Mouse (Mus musculus): Measurements from ENCODE around the gene Gm5105. TPM values are rescaled to one million over a fixed set of nuclear protein-coding genes. Genes with fewer than 3 reads are reported as not detected.
A peak's percentile ranks its signal among the peaks of the same experiment; 100 is the strongest.

Gm5105 gene
- polyA plus RNA-seq, 1 experiment from 2014 or later, result 0.17 TPM

GRCm38 (mm10) chr3:138016810-138017209, 50.4 kb downstream of the Gm5105 start:
- H3K4me2 ChIP-seq (ENCODE audit: low read depth, low read length), result no peak overlapping the region
- no peak overlapping the region for H3K9ac ChIP-seq (ENCODE audit: low read depth, low read length)
- no peak overlapping the region for H3K27ac ChIP-seq (ENCODE audit: low read length)
- H3K9me3 ChIP-seq (ENCODE audit: control insufficient read depth, low read length), result 0 out of 2 replicates have a peak, but pooled peaks cover 2% of the 10 kb centered on the region
- ATAC-seq, result no peak
- H3K4me1 ChIP-seq (ENCODE audit: control insufficient read depth, insufficient read depth, low read length), result peaks cover 6% of the 10 kb centered on the region; the same call in 1 of the 2 replicates
- no peaks in the 10 kb centered on the region for H3K36me3 ChIP-seq (ENCODE audit: control insufficient read depth, insufficient read depth, low read length)
- no peak overlapping the region for H3K4me3 ChIP-seq (ENCODE audit: low read length)
- no peaks in the 10 kb centered on the region for H3K27me3 ChIP-seq (replicated peaks; ENCODE audit: control insufficient read depth, insufficient read depth, low read length)
- 87% methylated on average over 12 of the region's 12 CpGs for WGBS

GRCm38 (mm10) chr3:138014725-138015124, 52.5 kb downstream of the Gm5105 start:
- WGBS, result 47% methylated on average over 2 of the region's 2 CpGs
- Histone ChIP-seq H3K4me1 (ENCODE audit: control insufficient read depth, insufficient read depth, low read length) (peaks cover 6% of the 10 kb centered on the region; the same call in 1 of the 2 replicates), H3K4me3 (ENCODE audit: low read length) (no peak overlapping the region), H3K9ac (ENCODE audit: low read depth, low read length) (no peak overlapping the region), H3K9me3 (ENCODE audit: control insufficient read depth, low read length) (0 out of 2 replicates have a peak, but pooled peaks cover 2% of the 10 kb centered on the region), H3K36me3 (ENCODE audit: control insufficient read depth, insufficient read depth, low read length) (no peaks in the 10 kb centered on the region), H3K27ac (ENCODE audit: low read length) (peak overlapping the region; percentile 71), H3K4me2 (ENCODE audit: low read depth, low read length) (no peak overlapping the region), H3K27me3 (replicated peaks; ENCODE audit: control insufficient read depth, insufficient read depth, low read length) (no peaks in the 10 kb centered on the region)
- peak; percentile 94 for ATAC-seq

- no peak overlapping the region for H3K4me2 ChIP-seq (ENCODE audit: low read depth, low read length)
- H3K36me3 ChIP-seq (ENCODE audit: control insufficient read depth, insufficient read depth, low read length), result no peaks in the 10 kb centered on the region
- H3K27me3 ChIP-seq (replicated peaks; ENCODE audit: control insufficient read depth, insufficient read depth, low read length), result no peaks in the 10 kb centered on the region
- peaks cover 6% of the 10 kb centered on the region; the same call in 1 of the 2 replicates for H3K4me1 ChIP-seq (ENCODE audit: control insufficient read depth, insufficient read depth, low read length)
- WGBS, result 29% methylated on average over 4 of the region's 4 CpGs
- no peak overlapping the region for H3K4me3 ChIP-seq (ENCODE audit: low read length)
- no peak overlapping the region for H3K9ac ChIP-seq (ENCODE audit: low read depth, low read length)
- H3K9me3 ChIP-seq (ENCODE audit: control insufficient read depth, low read length), result 0 out of 2 replicates have a peak, but pooled peaks cover 2% of the 10 kb centered on the region
- H3K27ac ChIP-seq (ENCODE audit: low read length), result no peak overlapping the region
- ATAC-seq, result no peak
Observed at GRCm38 (mm10) chr3:138012351-138012750, 54.8 kb downstream of the Gm5105 start.

GRCm38 (mm10) chr3:138008152-138008551, 59.0 kb downstream of the Gm5105 start:
- no peak for ATAC-seq
- no peak overlapping the region for H3K9ac ChIP-seq (ENCODE audit: low read depth, low read length)
- no peaks in the 10 kb centered on the region for H3K36me3 ChIP-seq (ENCODE audit: control insufficient read depth, insufficient read depth, low read length)
- 50% methylated on average over 6 of the region's 6 CpGs for WGBS
- no peak overlapping the region for H3K4me2 ChIP-seq (ENCODE audit: low read depth, low read length)
- no peaks in the 10 kb centered on the region; the same call in 1 of the 2 replicates for H3K9me3 ChIP-seq (ENCODE audit: control insufficient read depth, low read length)
- H3K27ac ChIP-seq (ENCODE audit: low read length), result no peak overlapping the region
- H3K4me1 ChIP-seq (ENCODE audit: control insufficient read depth, insufficient read depth, low read length), result peaks cover 3% of the 10 kb centered on the region; the same call in 1 of the 2 replicates
- no peak overlapping the region for H3K4me3 ChIP-seq (ENCODE audit: low read length)
- H3K27me3 ChIP-seq (replicated peaks; ENCODE audit: control insufficient read depth, insufficient read depth, low read length), result no peaks in the 10 kb centered on the region

GRCm38 (mm10) chr3:138006896-138007295, 60.3 kb downstream of the Gm5105 start:
- no peak overlapping the region for H3K4me2 ChIP-seq (ENCODE audit: low read depth, low read length)
- H3K9ac ChIP-seq (ENCODE audit: low read depth, low read length), result no peak overlapping the region
- H3K36me3 ChIP-seq (ENCODE audit: control insufficient read depth, insufficient read depth, low read length), result no peaks in the 10 kb centered on the region
- no peak for ATAC-seq
- no peaks in the 10 kb centered on the region; the same call in 1 of the 2 replicates for H3K9me3 ChIP-seq (ENCODE audit: control insufficient read depth, low read length)
- H3K27ac ChIP-seq (ENCODE audit: low read length), result no peak overlapping the region
- no peak overlapping the region for H3K4me3 ChIP-seq (ENCODE audit: low read length)
- H3K4me1 ChIP-seq (ENCODE audit: control insufficient read depth, insufficient read depth, low read length), result peaks cover 3% of the 10 kb centered on the region; the same call in 1 of the 2 replicates
- no peaks in the 10 kb centered on the region for H3K27me3 ChIP-seq (replicated peaks; ENCODE audit: control insufficient read depth, insufficient read depth, low read length)
- 53% methylated on average over 3 of the region's 3 CpGs for WGBS

- Histone ChIP-seq H3K4me1 (ENCODE audit: control insufficient read depth, insufficient read depth, low read length) (peaks cover 3% of the 10 kb centered on the region; the same call in 1 of the 2 replicates), H3K9me3 (ENCODE audit: control insufficient read depth, low read length) (no peaks in the 10 kb centered on the region; the same call in 1 of the 2 replicates), H3K36me3 (ENCODE audit: control insufficient read depth, insufficient read depth, low read length) (no peaks in the 10 kb centered on the region), H3K4me3 (ENCODE audit: low read length) (no peak overlapping the region), H3K27ac (ENCODE audit: low read length) (no peak overlapping the region), H3K9ac (ENCODE audit: low read depth, low read length) (no peak overlapping the region), H3K27me3 (replicated peaks; ENCODE audit: control insufficient read depth, insufficient read depth, low read length) (no peaks in the 10 kb centered on the region), H3K4me2 (ENCODE audit: low read depth, low read length) (no peak overlapping the region)
- no peak for ATAC-seq
- WGBS, result 90% methylated on average over 7 of the region's 7 CpGs
Observed at GRCm38 (mm10) chr3:138003264-138003663, 63.9 kb downstream of the Gm5105 start.

- no peak for ATAC-seq
- H3K36me3 ChIP-seq (ENCODE audit: control insufficient read depth, insufficient read depth, low read length), result no peaks in the 10 kb centered on the region
- no peak overlapping the region for H3K4me3 ChIP-seq (ENCODE audit: low read length)
Observed at GRCm38 (mm10) chr3:138002545-138002944, 64.6 kb downstream of the Gm5105 start.

GRCm38 (mm10) chr3:138001865-138002264, 65.3 kb downstream of the Gm5105 start:
- Histone ChIP-seq H3K9me3 (ENCODE audit: control insufficient read depth, low read length) (no peaks in the 10 kb centered on the region; the same call in 1 of the 2 replicates), H3K27ac (ENCODE audit: low read length) (peak overlapping the region; percentile 11; the same call in 1 of the 2 replicates), H3K9ac (ENCODE audit: low read depth, low read length) (no peak overlapping the region), H3K4me2 (ENCODE audit: low read depth, low read length) (no peak overlapping the region), H3K4me1 (ENCODE audit: control insufficient read depth, insufficient read depth, low read length) (peaks cover 3% of the 10 kb centered on the region; the same call in 1 of the 2 replicates), H3K36me3 (ENCODE audit: control insufficient read depth, insufficient read depth, low read length) (no peaks in the 10 kb centered on the region), H3K27me3 (replicated peaks; ENCODE audit: control insufficient read depth, insufficient read depth, low read length) (no peaks in the 10 kb centered on the region), H3K4me3 (ENCODE audit: low read length) (no peak overlapping the region)
- ATAC-seq, result no peak
- 70% methylated on average over 4 of the region's 4 CpGs for WGBS

More at GRCm38 (mm10) chr3:138002545-138002944, 64.6 kb downstream of the Gm5105 start:
- Histone ChIP-seq H3K9ac (ENCODE audit: low read depth, low read length) (no peak overlapping the region), H3K27me3 (replicated peaks; ENCODE audit: control insufficient read depth, insufficient read depth, low read length) (no peaks in the 10 kb centered on the region), H3K4me1 (ENCODE audit: control insufficient read depth, insufficient read depth, low read length) (peaks cover 3% of the 10 kb centered on the region; the same call in 1 of the 2 replicates), H3K27ac (ENCODE audit: low read length) (no peak overlapping the region), H3K4me2 (ENCODE audit: low read depth, low read length) (no peak overlapping the region), H3K9me3 (ENCODE audit: control insufficient read depth, low read length) (no peaks in the 10 kb centered on the region; the same call in 1 of the 2 replicates)
- WGBS, result 69% methylated on average over 6 of the region's 6 CpGs

- Histone ChIP-seq H3K4me3 (ENCODE audit: low read length) (peak overlapping the region; percentile 22), H3K4me2 (ENCODE audit: low read depth, low read length) (peak overlapping the region; percentile 39), H3K9ac (ENCODE audit: low read depth, low read length) (peak overlapping the region; percentile 39; the same call in 1 of the 2 replicates), H3K9me3 (ENCODE audit: control insufficient read depth, low read length) (no peaks in the 10 kb centered on the region; the same call in 1 of the 2 replicates), H3K4me1 (ENCODE audit: control insufficient read depth, insufficient read depth, low read length) (peaks cover 3% of the 10 kb centered on the region; the same call in 1 of the 2 replicates), H3K27me3 (replicated peaks; ENCODE audit: control insufficient read depth, insufficient read depth, low read length) (no peaks in the 10 kb centered on the region), H3K27ac (ENCODE audit: low read length) (peak overlapping the region; percentile 73), H3K36me3 (ENCODE audit: control insufficient read depth, insufficient read depth, low read length) (no peaks in the 10 kb centered on the region)
- 25% methylated on average over 4 of the region's 4 CpGs for WGBS
- ATAC-seq, result peak; percentile 94
Observed at GRCm38 (mm10) chr3:138000724-138001069, 66.5 kb downstream of the Gm5105 start.

Data from intestine, embryonic 16.5 days (tissue).